Mouse (Mus musculus) heart, postnatal 10 days (tissue): ENCODE data around the gene Cntn5. TPM values are rescaled to one million over a fixed set of nuclear protein-coding genes. Genes with fewer than 3 reads are reported as not detected.
"Not testable (repeated sequence)": the region's sequence is repeated elsewhere in the genome, so short reads cannot be mapped to it uniquely, and the experiment has no call there.

Experiments used
- DNase-seq, 2 experiments: peaks; one replicate each; pipeline ENCODE4 v3.0.0; 2021
- intact Hi-C: fragments of 180-260 bp; cut with DNase I; formaldehyde crosslinking; loops from one replicate; pipeline ENCODE4 v1.15.1; 2025
- total RNA-seq, 2 experiments: library from RNA; stranded (reverse); gene quantifications; 2 replicates each; pipeline ENCODE4 v1.2.3; 2021

Gene Cntn5
- total RNA-seq, 2 experiments from 2014 or later, result 0.10 to 0.12 TPM

DNA sequence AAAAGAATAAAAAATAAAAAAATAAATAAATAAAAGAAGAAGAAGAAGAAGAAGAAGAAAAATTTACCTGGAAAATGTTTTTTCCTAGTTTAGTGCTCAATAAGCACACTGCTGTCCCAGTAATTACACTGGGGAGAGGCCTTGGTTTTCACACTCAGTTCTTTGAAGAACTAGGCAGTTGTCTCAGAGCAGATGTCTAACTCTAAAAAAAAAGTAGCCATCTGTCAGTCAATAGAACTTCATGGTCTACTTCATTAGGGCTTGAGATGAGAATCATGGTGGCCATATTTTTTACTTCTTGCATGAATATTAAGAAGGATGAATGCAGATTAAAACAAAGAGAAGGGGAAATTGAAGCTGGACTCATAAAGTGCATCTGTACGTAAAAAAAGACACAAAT lies 246.5 kb downstream of the Cntn5 start:
- intact Hi-C loops, result no loop called here
- DNase-seq, result no peak

DNA sequence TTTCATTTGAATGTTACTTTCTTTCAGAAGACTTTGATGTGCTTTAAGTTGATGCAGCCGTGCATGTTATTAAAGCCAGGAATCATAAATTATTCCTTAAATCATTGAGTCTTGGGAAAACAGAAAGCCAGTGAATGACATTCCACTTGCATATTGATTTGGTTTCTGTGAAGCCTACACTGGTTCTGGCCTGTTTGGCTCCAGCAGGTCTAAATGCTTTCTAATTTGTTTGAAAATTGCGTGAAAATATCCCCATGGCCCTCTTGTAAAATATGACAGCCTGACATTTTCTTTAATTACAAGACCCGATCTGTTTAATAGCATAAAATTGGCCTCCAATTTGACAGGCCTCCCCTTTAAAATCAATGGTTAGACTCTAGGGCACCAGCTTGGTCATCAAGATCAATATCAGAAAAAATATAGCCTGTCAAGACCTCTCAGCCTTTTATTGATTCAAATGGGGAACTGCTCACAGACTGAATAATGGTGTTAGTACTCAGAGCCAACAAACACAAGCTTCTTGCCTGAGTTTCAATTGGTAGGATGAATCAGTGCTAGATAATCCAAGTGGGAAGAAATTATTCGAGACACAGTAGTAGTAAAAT lies 247.3 kb downstream of the Cntn5 start:
- intact Hi-C loops, result no loop called here
- no peak for DNase-seq

DNA sequence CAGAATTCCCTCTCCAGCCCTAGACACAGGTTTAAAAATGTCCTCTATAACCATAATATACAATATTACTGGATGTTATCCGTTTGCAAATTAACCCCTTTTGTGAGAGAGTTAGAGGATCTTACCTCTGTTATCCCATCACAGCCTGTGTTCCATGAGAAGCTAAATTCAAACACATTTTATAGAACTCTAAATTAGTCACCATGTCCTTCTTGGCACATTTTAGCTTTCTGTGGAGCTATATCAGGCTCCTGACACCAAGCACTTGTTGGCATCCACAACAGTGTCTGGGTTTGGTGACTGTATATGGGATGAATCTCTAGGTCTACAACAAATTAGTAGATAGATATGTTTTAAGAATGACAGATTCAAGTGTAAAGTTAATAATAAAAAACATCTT lies 253.9 kb downstream of the Cntn5 start:
- intact Hi-C loops, result no loop called here
- no peak for DNase-seq

DNA sequence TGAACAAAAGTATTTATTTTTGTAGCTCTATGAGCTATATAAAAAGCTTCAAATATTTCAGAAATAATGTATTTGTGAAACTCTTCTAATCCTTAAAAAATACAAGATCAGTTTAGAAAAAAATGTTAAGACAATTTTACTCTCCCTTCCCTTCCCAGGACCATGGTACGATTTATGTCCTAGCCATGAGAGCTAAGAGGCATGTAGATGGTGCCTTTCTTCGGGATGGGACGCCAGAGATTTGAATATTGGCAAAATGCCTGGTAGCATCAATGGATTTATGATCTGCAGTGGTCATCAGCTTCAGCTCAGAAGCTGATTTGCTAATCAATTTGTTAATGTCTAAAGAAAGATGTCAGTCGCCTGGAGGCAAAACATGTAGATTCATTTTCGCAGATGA lies 258.6 kb downstream of the Cntn5 start:
- intact Hi-C loops, result no loop called here
- no peak for DNase-seq

DNA sequence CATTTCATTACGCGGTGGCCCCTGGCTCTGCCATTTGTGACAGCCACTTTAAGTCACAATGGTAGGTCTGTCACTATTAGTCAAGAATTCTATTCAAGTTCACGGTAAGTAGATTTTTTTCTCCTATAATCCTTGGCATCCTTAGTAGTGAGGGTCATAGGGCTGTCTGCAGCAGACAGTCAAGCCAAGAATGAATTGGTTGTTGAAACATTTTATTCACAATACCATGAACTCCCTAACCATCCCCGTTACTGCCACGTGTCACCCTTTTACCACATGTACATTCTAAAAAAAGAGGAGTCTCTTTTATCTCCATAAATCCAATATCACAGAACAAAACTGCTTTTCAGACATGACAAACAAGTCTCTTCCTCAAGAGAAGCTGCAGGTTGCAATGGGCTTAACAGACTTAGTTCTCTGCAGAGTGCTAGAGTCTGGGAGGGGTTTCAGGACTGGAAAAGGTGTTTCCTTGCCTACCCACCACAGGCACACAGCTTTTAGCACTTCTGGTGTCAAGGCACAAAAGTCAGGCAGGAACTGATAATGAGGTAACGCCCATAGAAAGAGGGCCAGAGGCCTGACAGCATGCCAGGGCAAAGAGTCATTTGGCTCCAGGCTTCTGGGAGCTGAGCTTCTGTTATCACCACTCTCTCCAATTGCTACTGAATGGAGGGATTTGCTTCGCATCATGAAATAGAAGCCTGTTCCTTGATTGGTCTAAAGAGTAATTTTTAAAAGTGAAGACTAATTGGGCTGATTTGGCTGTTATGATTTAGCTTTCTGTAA lies 259.3 kb downstream of the Cntn5 start:
- DNase-seq, result peak; percentile 60 to 63
- intact Hi-C loops, result no loop called here

DNA sequence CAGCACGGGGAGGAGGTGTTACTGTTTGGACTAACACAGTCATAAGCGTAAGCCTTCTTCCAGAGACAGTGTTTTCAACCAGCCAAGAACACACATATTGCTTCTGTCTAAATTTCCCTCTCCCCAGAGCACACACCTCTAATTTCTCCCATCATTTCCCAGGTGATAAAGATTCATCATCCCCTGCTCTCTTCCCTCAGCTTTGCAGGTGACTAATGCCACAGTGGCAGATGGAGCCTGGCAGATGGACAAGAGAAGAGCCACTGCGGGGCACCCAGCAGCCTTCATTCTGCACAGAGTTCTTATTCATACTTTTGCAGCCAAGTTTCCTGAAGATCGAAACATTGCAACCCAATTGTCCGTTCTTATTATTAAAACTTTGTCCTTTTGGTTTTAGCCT lies 286.5 kb downstream of the Cntn5 start:
- intact Hi-C loops, result no loop called here
- no peak for DNase-seq

DNA sequence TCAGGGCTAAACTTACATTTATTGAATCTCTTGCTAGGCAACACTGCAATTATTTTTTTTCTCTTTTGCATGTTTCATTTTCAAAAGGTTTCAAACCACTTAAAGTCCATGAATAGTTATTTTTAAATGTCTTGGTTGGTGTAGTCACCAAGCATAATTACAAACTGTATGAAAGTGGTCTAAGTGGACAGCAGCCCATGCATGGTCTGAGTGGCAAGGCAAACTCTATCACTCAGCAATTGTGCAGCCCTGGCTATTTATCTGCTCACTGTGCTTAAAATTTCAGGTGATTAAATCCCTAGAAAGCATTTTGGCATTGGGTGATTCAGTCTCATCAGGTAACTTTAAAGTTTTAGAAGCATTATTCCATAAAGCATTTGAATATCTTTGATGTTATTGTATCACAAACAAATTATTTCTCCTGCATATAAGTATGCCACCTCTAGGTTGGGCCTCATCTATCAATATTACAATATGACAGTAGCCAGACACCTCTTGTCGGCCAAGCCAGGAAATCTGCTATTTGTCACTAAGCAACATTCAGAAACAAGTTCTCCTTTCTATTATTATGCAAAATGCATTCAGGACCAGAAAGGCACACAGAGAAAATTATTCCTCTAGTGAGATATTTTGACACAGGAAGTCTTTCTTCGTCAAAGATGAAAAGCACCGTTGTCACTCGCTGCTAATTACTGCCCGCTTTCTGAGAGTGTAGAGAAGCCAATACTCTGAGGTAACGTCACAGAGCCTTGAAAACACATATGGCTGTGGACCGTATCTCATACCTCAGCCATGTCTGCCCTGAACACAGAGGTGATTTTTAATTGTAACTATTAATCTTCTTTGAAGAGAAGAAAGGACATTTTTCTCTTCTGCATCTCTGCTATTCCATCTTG lies 329.0 kb downstream of the Cntn5 start:
- intact Hi-C loops, result no loop called here

DNA sequence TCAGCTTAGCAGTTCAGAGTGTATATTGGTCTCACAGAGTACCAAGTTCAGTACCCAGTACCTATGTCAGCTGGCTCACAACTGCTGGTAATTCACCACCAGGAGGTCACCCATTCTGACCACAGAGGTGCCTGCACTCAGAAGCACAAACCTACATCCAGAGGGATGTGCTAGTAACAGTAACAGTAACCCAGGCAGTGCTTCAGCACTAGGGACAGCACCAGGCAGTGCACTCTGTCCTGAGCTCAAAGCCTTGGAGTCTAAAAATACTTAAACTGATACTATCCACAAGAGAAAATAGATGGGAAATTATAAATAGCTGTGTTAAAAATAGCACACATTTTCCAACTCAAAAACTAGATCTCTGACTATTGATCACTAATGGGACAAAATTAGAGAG lies 334.7 kb downstream of the Cntn5 start:
- DNase-seq, result peak; percentile 1 to 25

More for the DNA sequence above, 329.0 kb downstream of the Cntn5 start:
- DNase-seq, result no peak

DNA sequence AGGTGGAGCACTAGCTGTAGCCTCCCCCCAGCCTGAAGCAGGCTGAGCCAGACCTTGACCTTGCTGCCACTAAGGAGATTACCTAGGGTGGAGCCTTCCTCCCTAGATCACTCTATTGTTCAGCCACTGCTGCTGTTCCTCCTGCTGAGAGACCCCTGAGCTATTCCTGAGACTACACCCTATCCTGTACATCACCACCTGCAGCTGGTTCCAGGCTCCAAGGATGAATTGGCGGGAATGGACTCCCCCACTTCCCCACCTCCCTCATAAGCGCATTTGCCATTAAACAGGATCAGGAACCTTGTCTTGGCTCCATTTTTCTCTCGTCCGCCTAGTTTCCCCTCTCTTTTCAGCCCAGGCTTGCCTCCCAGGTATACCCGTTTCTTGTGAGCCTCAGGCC lies 363.7 kb downstream of the Cntn5 start:
- DNase-seq, intact Hi-C loops: not testable (repeated sequence)

More for the DNA sequence above, 334.7 kb downstream of the Cntn5 start:
- intact Hi-C loops, result no loop called here

DNA sequence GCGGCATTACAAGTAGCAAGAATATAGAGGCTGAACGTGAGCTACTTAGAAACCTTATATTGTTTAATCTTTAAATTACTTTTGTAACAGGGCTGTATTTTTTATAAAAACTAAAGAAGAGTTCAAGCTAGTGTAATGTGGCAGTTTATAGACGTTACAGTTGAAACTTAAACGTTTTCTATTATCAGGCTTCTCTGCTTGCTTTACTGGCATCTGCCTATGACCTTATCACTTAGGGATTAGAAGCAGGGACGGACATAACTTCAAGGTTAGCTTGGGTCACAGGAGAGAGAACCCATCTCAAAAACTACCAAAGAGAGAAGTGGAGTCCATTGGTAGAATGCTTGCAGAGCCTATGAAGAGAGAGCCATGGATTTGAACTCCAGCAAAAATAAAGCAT lies 372.3 kb downstream of the Cntn5 start:
- DNase-seq, result no peak
- intact Hi-C loops, result no loop called here

DNA sequence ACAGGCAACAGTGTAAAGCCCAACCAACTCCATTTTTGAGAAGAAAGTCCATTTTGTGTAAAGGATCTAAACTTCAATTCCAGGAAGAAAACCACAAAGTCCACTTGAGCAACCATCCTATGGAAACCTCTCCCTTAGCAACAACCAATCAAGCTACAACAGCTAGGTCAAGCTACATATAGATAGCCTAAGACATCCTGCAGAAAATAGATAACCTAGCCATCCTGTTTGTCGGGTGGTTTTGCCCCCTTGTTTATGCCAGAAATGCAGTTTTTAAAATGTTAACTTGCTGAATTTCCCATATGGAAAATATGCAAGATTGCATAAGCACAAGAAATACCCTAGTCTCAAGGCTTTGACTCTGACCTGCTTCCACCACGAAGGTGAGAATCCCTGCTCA lies 373.5 kb downstream of the Cntn5 start:
- no peak for DNase-seq
- intact Hi-C loops, result no loop called here

DNA sequence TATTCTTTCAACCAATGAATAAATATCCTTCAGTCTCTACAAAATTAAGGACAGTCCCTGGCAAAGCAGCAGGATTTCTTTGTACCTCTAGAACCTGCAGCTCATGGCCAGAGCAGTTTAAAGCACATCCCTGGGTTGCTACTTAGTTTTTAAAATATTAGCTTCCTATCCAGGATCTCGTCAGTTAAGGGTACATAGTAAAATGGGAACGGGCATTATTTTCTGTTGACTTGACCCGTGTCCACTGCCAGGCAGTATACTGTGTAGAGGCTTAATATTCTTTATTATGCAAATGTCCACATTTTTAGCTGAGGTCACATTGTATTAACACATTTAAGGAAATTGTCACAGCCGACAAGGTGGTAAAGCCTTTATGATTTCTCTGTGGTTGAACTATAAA lies 375.0 kb downstream of the Cntn5 start:
- intact Hi-C loops, result no loop called here
- DNase-seq, result no peak

DNA sequence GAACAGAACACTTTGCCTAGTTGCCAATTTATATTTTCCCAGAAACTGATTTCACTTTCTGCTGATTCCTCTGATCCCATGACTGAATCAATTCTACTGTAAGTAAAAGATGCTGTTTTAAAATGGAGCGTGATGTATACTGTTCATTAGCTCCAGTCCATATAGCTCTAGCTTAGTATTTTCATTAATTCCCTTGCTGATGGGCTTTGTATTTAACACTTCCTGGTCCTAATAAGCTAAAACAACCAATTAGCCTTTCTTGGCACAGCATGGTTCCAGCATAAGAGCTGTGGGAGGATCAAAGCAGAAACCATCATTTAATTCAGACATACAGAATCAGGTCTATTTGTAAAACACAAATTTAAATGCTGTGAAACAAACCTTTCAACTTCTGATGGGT lies 375.5 kb downstream of the Cntn5 start:
- intact Hi-C loops, result no loop called here
- DNase-seq, result no peak

DNA sequence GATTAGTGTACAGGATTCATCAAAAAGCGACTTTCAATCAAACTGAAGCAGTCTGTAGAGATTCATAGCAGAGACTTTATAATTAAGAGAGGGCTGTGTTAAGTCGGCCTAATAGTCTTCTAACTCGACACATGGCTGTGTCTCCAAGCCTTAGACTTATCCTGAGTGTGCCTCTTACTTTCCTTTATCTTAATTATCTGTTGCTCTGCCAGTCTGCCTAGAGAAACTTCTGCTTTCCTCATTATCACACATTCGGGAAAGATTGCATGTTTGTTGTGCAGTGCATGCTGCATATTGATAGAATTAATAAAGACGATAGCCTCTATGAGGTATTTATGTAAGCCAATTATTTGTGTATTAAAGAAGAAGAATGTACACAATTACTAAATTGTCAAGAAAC lies 375.9 kb downstream of the Cntn5 start:
- intact Hi-C loops, result no loop called here
- no peak for DNase-seq

DNA sequence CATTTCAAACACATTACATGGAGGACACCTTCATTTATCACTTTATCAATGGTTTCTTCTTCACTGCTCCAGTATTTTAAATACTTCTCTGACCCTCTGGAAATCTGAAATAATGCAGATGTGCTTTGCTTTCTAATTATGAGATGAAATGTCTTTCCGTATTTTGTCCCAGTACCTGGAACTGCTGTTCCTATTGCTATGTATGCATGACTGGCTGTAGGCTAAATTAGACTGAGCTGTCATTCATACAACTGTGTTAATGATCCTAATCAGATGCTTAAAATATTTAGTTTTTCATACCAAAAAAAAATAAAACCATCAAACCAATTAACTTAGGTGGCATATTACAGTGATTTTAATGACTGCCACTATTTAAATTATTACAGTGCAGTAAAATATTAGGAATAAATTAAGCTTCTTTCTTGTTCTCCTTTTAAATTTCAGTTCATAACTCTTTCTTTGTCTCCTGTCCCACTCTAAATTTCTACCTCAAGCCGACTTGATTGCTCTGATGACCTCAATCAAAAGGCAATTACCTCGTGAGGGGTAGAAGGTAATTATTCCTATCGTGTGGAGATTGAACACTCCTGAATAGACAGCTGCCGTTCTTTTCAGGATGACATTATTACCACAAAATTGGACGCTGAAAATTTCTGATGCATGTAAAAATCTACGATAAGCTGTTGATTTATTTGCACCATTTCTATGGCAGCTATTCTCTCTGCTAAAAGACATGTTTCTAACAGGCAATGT lies 378.5 kb downstream of the Cntn5 start:
- intact Hi-C loops, result no loop called here
- no peak for DNase-seq

DNA sequence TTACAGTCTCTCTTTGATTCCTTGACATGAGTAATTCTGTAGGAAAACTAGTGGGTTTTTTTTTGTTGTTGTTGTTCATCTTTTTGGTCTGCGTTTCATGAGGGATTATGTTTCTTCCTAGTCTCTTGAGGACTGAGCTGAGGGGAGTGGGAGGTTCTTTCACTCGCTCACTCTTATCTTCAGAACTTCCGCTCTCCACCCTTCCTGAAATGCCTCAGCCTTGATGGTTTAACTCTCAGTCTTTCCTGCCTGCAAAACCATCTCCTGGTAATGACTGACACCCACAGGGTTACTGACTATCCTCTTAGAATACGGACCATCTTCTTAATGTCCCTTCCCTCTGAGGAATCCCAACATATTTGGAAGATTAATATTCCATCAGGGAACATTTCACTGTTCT lies 382.0 kb downstream of the Cntn5 start:
- intact Hi-C loops, result no loop called here

DNA sequence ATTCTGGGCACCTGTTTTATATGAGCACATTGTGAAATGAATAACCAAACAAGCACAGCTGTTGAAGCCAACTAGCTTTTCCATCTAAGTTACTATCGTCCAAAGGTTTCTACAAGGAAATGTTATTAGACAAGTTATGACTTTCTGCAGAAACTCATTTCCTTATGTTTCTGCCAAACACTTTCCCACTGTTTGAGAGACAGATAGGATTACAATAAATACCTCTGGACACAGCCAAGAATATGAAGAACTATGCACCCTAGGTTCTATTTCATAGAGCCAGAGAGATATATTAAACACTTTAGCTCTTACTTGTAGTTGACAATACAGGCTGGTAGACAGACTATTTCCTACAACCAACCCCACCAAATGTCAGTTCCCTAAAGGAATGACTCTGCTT lies 383.5 kb downstream of the Cntn5 start:
- intact Hi-C loops, result no loop called here
- DNase-seq, result no peak

More for the DNA sequence above, 382.0 kb downstream of the Cntn5 start:
- no peak for DNase-seq

DNA sequence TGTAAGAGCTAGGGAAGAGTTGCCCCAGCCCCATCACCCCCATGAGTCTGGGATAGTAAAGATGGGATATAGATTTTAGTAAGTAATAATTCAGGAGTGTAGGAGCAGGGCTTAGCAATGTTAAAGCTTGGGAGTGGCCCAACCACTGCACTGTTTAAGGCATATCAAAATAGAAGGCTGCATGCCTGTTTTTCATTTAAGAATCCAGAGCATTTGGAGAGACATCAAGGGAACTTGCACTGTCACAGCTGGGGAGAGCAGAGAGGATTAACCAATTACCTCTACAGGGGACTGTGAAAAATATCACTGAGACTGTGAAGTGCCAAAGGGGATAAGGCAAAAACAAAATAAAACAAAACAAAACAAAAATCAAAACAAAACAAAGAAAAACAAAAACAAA lies 412.3 kb downstream of the Cntn5 start:
- no peak for DNase-seq
- intact Hi-C loops, result no loop called here

DNA sequence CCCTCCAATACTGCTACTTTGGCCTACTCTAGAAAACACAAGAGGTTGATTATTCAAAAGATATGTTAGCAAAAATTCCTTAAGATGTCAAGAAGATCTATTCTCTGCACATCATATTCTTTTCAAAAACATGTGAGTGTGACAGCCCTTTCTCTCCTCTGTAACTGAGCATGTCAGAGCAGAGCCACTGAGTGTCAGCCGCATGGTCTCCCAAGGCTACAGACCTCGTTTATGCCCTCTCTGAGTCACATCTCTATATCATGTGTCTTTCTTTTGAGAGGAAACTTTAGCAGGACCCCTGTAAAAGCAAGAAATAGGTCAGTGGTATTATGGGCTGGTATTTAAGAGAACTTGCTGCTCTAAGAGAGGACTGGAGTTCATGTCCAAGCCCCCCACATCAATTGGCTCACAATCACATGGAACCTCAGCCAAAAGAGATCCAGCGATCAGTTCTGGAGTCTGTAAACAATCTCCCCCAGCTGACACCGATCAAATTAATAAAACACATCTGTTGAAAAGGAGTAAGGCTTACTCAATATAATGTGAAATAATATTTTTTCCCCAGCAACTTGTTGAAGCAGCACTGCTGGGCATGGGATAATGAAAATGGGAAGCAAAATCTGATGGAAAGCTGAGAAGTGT lies 433.0 kb downstream of the Cntn5 start:
- DNase-seq, result peak in 1 of 2 experiments; percentile 1
- intact Hi-C loops, result no loop called here

DNA sequence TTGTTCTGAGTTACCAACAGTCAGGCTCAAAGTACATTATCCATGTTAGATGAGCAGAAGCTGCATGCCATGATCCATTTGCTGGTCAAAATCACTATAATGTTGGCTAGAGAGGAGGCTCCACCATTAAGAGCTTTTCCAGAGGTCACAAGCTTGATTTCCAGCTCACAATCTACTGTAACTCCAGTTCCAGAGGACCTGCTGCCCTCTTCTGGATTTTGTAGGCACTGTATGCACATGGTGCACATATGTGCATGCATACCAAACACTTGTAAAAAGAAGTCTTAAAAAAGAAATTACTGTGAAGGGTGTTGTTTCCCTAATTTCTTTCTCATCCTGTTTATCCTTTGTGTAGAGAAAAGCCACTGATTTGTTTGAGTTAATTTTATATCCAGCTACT lies 439.8 kb downstream of the Cntn5 start:
- intact Hi-C loops, result no loop called here
- DNase-seq, result no peak
